Mouse (Mus musculus) limb, embryonic 14.5 days (tissue): Measurements from ENCODE around the gene Vwf. TPM values are rescaled to one million over a fixed set of nuclear protein-coding genes. Genes with fewer than 3 reads are reported as not detected.

ENCODE experiments used
- ATAC-seq: fragments of 200-750 bp; cut with Nextera tagmentation; 2 replicates; pipeline ENCODE4 v1.8.0; 2017; ENCODE audit warnings: low read depth, moderate number of reproducible peaks, moderate TSS enrichment; ENCODE audit not compliant: low FRiP score
- DNase-seq: peaks from one replicate; pipeline ENCODE4 v3.0.0-alpha.2; 2015; ENCODE audit warnings: low spot score
- H3K27ac ChIP-seq: fragments of 300-500 bp; sonication (generic); replicated peaks from 2 replicates; pipeline ENCODE4 v1.5.1; 2014; ENCODE audit warnings: low read depth, mild to moderate bottlenecking, low read length, moderate library complexity, mixed read lengths
- H3K27me3 ChIP-seq: fragments of 300-500 bp; sonication (generic); 2 replicates; pipeline ENCODE4 v1.6.1; 2014; ENCODE audit warnings: low read length, mixed read lengths; ENCODE audit not compliant: control insufficient read depth, insufficient read depth
- H3K36me3 ChIP-seq: fragments of 300-500 bp; sonication (generic); 2 replicates; pipeline ENCODE4 v1.6.1; 2014; ENCODE audit warnings: mild to moderate bottlenecking, low read length, moderate library complexity, mixed read lengths; ENCODE audit not compliant: control insufficient read depth, insufficient read depth
- H3K4me1 ChIP-seq: fragments of 300-500 bp; sonication (generic); 2 replicates; pipeline ENCODE4 v1.6.1; 2014; ENCODE audit warnings: antibody characterized with exemption, low read length, mixed read lengths; ENCODE audit not compliant: control insufficient read depth, insufficient read depth
- H3K4me2 ChIP-seq: fragments of 300-500 bp; sonication (generic); replicated peaks from 2 replicates; pipeline ENCODE4 v1.6.1; 2014; ENCODE audit warnings: low read depth, mild to moderate bottlenecking, low read length, moderate library complexity; ENCODE audit not compliant: severe bottlenecking
- H3K4me3 ChIP-seq: fragments of 300-500 bp; sonication (generic); replicated peaks from 2 replicates; pipeline ENCODE4 v1.5.1; 2014; ENCODE audit warnings: low read length
- H3K9ac ChIP-seq: fragments of 300-500 bp; sonication (generic); 2 replicates; pipeline ENCODE4 v1.6.1; 2014; ENCODE audit warnings: mild to moderate bottlenecking, low read depth, low read length, moderate library complexity; ENCODE audit not compliant: severe bottlenecking
- H3K9me3 ChIP-seq: fragments of 300-500 bp; sonication (generic); 2 replicates; pipeline ENCODE4 v1.6.1; 2016; ENCODE audit warnings: low read length; ENCODE audit not compliant: control insufficient read depth
- POLR2A ChIP-seq: fragments of 200-500 bp; IDR thresholded peaks from 2 replicates; pipeline ENCODE4 v1.8.0; 2012; ENCODE audit warnings: inconsistent platforms, mild to moderate bottlenecking, moderate library complexity, borderline replicate concordance; ENCODE audit not compliant: insufficient read depth, insufficient read length; ENCODE audit errors: extremely low read depth
- WGBS: fragments of 180-500 bp; shearing (Covaris S2); extraction: QIAGEN DNeasy Blood & Tissue Kit; methylation state at CpG from one replicate; pipeline ENCODE4 v1.1.7; 2014; 5-methylcytosine and 5-hydroxymethylcytosine counted together
- polyA plus RNA-seq, 2 experiments: library from polyadenylated mRNA; depleted of rRNA in 1 of 2; stranded (reverse) in 1 of 2; unstranded in 1 of 2; fragments of >200 nt; fragmentation: Nextera tagmentation in 1 of 2; extraction: Ambion mirVana in 1 of 2; gene quantifications; 2 replicates each; pipeline versions ENCODE4 v1.2.1 to v1.2.3; 2012 to 2014

The Vwf gene
- polyA plus RNA-seq, 2 experiments: 11.2 to 12.0 TPM

- Histone ChIP-seq H3K36me3 (no peaks in the 10 kb centered on the region), H3K27me3 (no peaks in the 10 kb centered on the region), H3K4me2 (no peak overlapping the region), H3K27ac (no peak overlapping the region), H3K9ac (no peak overlapping the region), H3K9me3 (no peaks in the 10 kb centered on the region), H3K4me1 (no peaks in the 10 kb centered on the region), H3K4me3 (no peak overlapping the region)
- DNase-seq (no peak), ATAC-seq (no peak)
- 78% methylated on average over 6 of the region's 6 CpGs for WGBS
- TF ChIP-seq POLR2A: no peak
Measured at GRCm38 (mm10) chr6:125729471-125729870, 182.9 kb downstream of the Vwf start.

- no peak overlapping the region for H3K27ac ChIP-seq
- TF ChIP-seq POLR2A: no peak
- no peak overlapping the region for H3K4me2 ChIP-seq
- H3K27me3 ChIP-seq: no peaks in the 10 kb centered on the region
- ATAC-seq: no peak
- H3K4me3 ChIP-seq: no peak overlapping the region
- H3K9me3 ChIP-seq: no peaks in the 10 kb centered on the region
- no peak for DNase-seq
- 55% methylated on average over 11 of the region's 11 CpGs for WGBS
- H3K36me3 ChIP-seq: no peaks in the 10 kb centered on the region
- no peak overlapping the region for H3K9ac ChIP-seq
- no peaks in the 10 kb centered on the region for H3K4me1 ChIP-seq
Measured at GRCm38 (mm10) chr6:125729986-125730535, 183.5 kb downstream of the Vwf start.

Other genes with a start within 250 kb of the Vwf start
- 52.7 and 68.8 TPM in 2 replicates for gene Ltbr, start 232.9 kb upstream of the Vwf start, polyA plus RNA-seq (2012; rRNA removed)
- 45.8 and 51.1 TPM in 2 replicates for gene Ltbr, start 232.9 kb upstream of the Vwf start, polyA plus RNA-seq (2014; fragmentation: Nextera tagmentation; extraction: Ambion mirVana)
- 2.5 and 2.9 TPM in 2 replicates for gene Scnn1a, start 226.1 kb upstream of the Vwf start, polyA plus RNA-seq (2012; rRNA removed)
- 1.8 and 1.9 TPM in 2 replicates for gene Scnn1a, start 226.1 kb upstream of the Vwf start, polyA plus RNA-seq (2014; fragmentation: Nextera tagmentation; extraction: Ambion mirVana)
- 88.8 and 106 TPM in 2 replicates for gene Tnfrsf1a, start 197.4 kb upstream of the Vwf start, polyA plus RNA-seq (2012; rRNA removed)
- 85.6 and 87.8 TPM in 2 replicates for gene Tnfrsf1a, start 197.4 kb upstream of the Vwf start, polyA plus RNA-seq (2014; fragmentation: Nextera tagmentation; extraction: Ambion mirVana)
- gene Plekhg6, start 166.0 kb upstream of the Vwf start, polyA plus RNA-seq (2012; rRNA removed): 1.2 and 1.3 TPM in 2 replicates
- gene Plekhg6, start 166.0 kb upstream of the Vwf start, polyA plus RNA-seq (2014; fragmentation: Nextera tagmentation; extraction: Ambion mirVana): 1.6 and 1.8 TPM in 2 replicates
- 215 and 273 TPM in 2 replicates for gene Cd9, start 52.0 kb upstream of the Vwf start, polyA plus RNA-seq (2012; rRNA removed)
- 318 and 323 TPM in 2 replicates for gene Cd9, start 52.0 kb upstream of the Vwf start, polyA plus RNA-seq (2014; fragmentation: Nextera tagmentation; extraction: Ambion mirVana)
- gene Ano2, start 143.6 kb downstream of the Vwf start, polyA plus RNA-seq (2012; rRNA removed): 0.13 and 0.14 TPM in 2 replicates
- gene Ano2, start 143.6 kb downstream of the Vwf start, polyA plus RNA-seq (2014; fragmentation: Nextera tagmentation; extraction: Ambion mirVana): not detected in 2 replicates